Mouse (Mus musculus) embryonic facial prominence, embryonic 13.5 days (tissue): ENCODE data around the gene Fut8. TPM values are rescaled to one million over a fixed set of nuclear protein-coding genes. Genes with fewer than 3 reads are reported as not detected.
"Not testable (repeated sequence)": the region's sequence is repeated elsewhere in the genome, so short reads cannot be mapped to it uniquely, and the experiment has no call there.

Experiments
- ATAC-seq: fragments of 200-750 bp; cut with Nextera tagmentation; 2 replicates; pipeline ENCODE4 v1.8.0; 2017; ENCODE audit warnings: low read depth; ENCODE audit not compliant: insufficient number of reproducible peaks, insufficient read depth, low FRiP score, low TSS enrichment
- H3K27ac ChIP-seq: fragments of 300-500 bp; sonication (generic); 2 replicates; pipeline ENCODE4 v1.5.1; 2015; ENCODE audit warnings: moderate library complexity, mild to moderate bottlenecking, inconsistent platforms
- H3K27me3 ChIP-seq: fragments of 300-500 bp; sonication (generic); 2 replicates; pipeline ENCODE4 v1.6.1; 2015; ENCODE audit warnings: mild to moderate bottlenecking, inconsistent platforms
- H3K36me3 ChIP-seq: fragments of 300-500 bp; sonication (generic); 2 replicates; pipeline ENCODE4 v1.6.1; 2015; ENCODE audit warnings: mild to moderate bottlenecking, inconsistent platforms
- H3K4me1 ChIP-seq: fragments of 300-500 bp; sonication (generic); 2 replicates; pipeline ENCODE4 v1.6.1; 2015; ENCODE audit warnings: inconsistent platforms
- H3K4me2 ChIP-seq: fragments of 300-500 bp; sonication (generic); 2 replicates; pipeline ENCODE4 v1.6.1; 2015; ENCODE audit warnings: moderate library complexity, mild to moderate bottlenecking, inconsistent platforms
- H3K4me3 ChIP-seq: fragments of 300-500 bp; sonication (generic); 2 replicates; pipeline ENCODE4 v1.5.1; 2015; ENCODE audit warnings: mild to moderate bottlenecking, inconsistent platforms
- H3K9ac ChIP-seq: fragments of 300-500 bp; sonication (generic); 2 replicates; pipeline ENCODE4 v1.6.1; 2015; ENCODE audit warnings: mild to moderate bottlenecking, inconsistent platforms
- H3K9me3 ChIP-seq: fragments of 300-500 bp; sonication (generic); 2 replicates; pipeline ENCODE4 v1.6.1; 2016; ENCODE audit warnings: inconsistent platforms
- WGBS: fragments of 180-500 bp; shearing (Covaris S2); methylation state at CpG from one replicate; pipeline ENCODE4 v1.1.7; 2015; ENCODE audit warnings: mixed read lengths; 5-methylcytosine and 5-hydroxymethylcytosine counted together
- polyA plus RNA-seq: library from polyadenylated mRNA; unstranded; fragments of >200 nt; fragmentation: Nextera tagmentation; extraction: Ambion mirVana; gene quantifications from 2 replicates; pipeline ENCODE4 v1.2.1, GENCODE M21; 2015

The Fut8 gene
- polyA plus RNA-seq, 1 experiment from 2014 or later: 25.6 TPM

GRCm38 (mm10) chr12:77510758-77511157 is 272.8 kb downstream of the Fut8 start:
- WGBS: 83% methylated on average over 7 of the region's 7 CpGs
- Histone ChIP-seq H3K4me3 (no peak overlapping the region), H3K4me2 (no peak overlapping the region), H3K27me3 (no peaks in the 10 kb centered on the region), H3K9ac (no peak overlapping the region), H3K4me1 (no peaks in the 10 kb centered on the region), H3K9me3 (no peaks in the 10 kb centered on the region), H3K27ac (no peak overlapping the region), H3K36me3 (no peaks in the 10 kb centered on the region)
- no peak for ATAC-seq

GRCm38 (mm10) chr12:77511206-77511605 is 273.3 kb downstream of the Fut8 start:
- H3K9ac ChIP-seq: no peak overlapping the region
- H3K27ac ChIP-seq: no peak overlapping the region
- 76% methylated on average over 9 of the region's 9 CpGs for WGBS
- no peak overlapping the region for H3K4me3 ChIP-seq
- no peak for ATAC-seq
- H3K4me2 ChIP-seq: no peak overlapping the region
- H3K36me3 ChIP-seq: no peaks in the 10 kb centered on the region
- no peaks in the 10 kb centered on the region for H3K4me1 ChIP-seq
- H3K9me3 ChIP-seq: no peaks in the 10 kb centered on the region
- no peaks in the 10 kb centered on the region for H3K27me3 ChIP-seq

GRCm38 (mm10) chr12:77511631-77512030 is 273.7 kb downstream of the Fut8 start:
- Histone ChIP-seq H3K9me3 (no peaks in the 10 kb centered on the region), H3K9ac (no peak overlapping the region), H3K4me2 (no peak overlapping the region), H3K27ac (no peak overlapping the region), H3K4me1 (no peaks in the 10 kb centered on the region), H3K36me3 (no peaks in the 10 kb centered on the region), H3K4me3 (no peak overlapping the region), H3K27me3 (no peaks in the 10 kb centered on the region)
- WGBS: 78% methylated on average over 3 of the region's 3 CpGs
- no peak for ATAC-seq

- Histone ChIP-seq H3K4me3 (no peak overlapping the region), H3K27ac (no peak overlapping the region), H3K36me3 (no peaks in the 10 kb centered on the region), H3K9ac (no peak overlapping the region), H3K9me3 (no peaks in the 10 kb centered on the region), H3K27me3 (no peaks in the 10 kb centered on the region), H3K4me2 (no peak overlapping the region), H3K4me1 (peaks cover 20% of the 10 kb centered on the region; the same call in 1 of the 2 replicates)
- ATAC-seq: no peak
- WGBS: 46% methylated on average over 6 of the region's 6 CpGs
Measured at GRCm38 (mm10) chr12:77516805-77517204, 278.9 kb downstream of the Fut8 start.

GRCm38 (mm10) chr12:77517691-77518090 is 279.8 kb downstream of the Fut8 start:
- H3K9ac ChIP-seq: no peak overlapping the region
- H3K4me3 ChIP-seq: no peak overlapping the region
- peaks cover 20% of the 10 kb centered on the region; the same call in 1 of the 2 replicates for H3K4me1 ChIP-seq
- 0 out of 2 replicates have a peak overlapping the region, but pooled peaks have one; percentile 16 for H3K27ac ChIP-seq
- 61% methylated on average over 12 of the region's 12 CpGs for WGBS
- H3K27me3 ChIP-seq: no peaks in the 10 kb centered on the region
- H3K9me3 ChIP-seq: no peaks in the 10 kb centered on the region
- no peak overlapping the region for H3K4me2 ChIP-seq
- no peaks in the 10 kb centered on the region for H3K36me3 ChIP-seq
- ATAC-seq: no peak

GRCm38 (mm10) chr12:77519534-77520102 is 281.7 kb downstream of the Fut8 start:
- 63% methylated on average over 6 of the region's 6 CpGs for WGBS

GRCm38 (mm10) chr12:77524014-77524413 is 286.1 kb downstream of the Fut8 start:
- not testable (repeated sequence) for H3K9me3 ChIP-seq, H3K4me2 ChIP-seq, H3K9ac ChIP-seq, H3K4me3 ChIP-seq, H3K27me3 ChIP-seq, H3K4me1 ChIP-seq, ATAC-seq, H3K36me3 ChIP-seq, H3K27ac ChIP-seq
- 72% methylated on average over 4 of the region's 4 CpGs for WGBS

More at GRCm38 (mm10) chr12:77519534-77520102, 281.7 kb downstream of the Fut8 start:
- H3K4me2 ChIP-seq: no peak overlapping the region
- no peaks in the 10 kb centered on the region for H3K9me3 ChIP-seq
- no peak for ATAC-seq
- no peak overlapping the region for H3K27ac ChIP-seq
- H3K36me3 ChIP-seq: no peaks in the 10 kb centered on the region
- no peak overlapping the region for H3K4me3 ChIP-seq
- no peaks in the 10 kb centered on the region for H3K27me3 ChIP-seq
- H3K4me1 ChIP-seq: peaks cover 20% of the 10 kb centered on the region; the same call in 1 of the 2 replicates
- H3K9ac ChIP-seq: no peak overlapping the region
